Mouse (Mus musculus): Measurements from ENCODE around the gene Bri3. TPM values are rescaled to one million over a fixed set of nuclear protein-coding genes. Genes with fewer than 3 reads are reported as not detected.

Gene Bri3
- polyA plus RNA-seq, 1 experiment from 2014 or later: 125 TPM

- H3K9me3 ChIP-seq (ENCODE audit: control insufficient read depth, low read length): no peaks in the 10 kb centered on the region
- DNase-seq: no peak
- H3K4me2 ChIP-seq (ENCODE audit: low read length): no peak overlapping the region
- no peaks in the 10 kb centered on the region for H3K27me3 ChIP-seq (ENCODE audit: control insufficient read depth, insufficient read depth, low read length)
- H3K4me3 ChIP-seq (replicated peaks; ENCODE audit: low read depth, low read length): no peak overlapping the region
- no peak overlapping the region for H3K9ac ChIP-seq (replicated peaks; ENCODE audit: low read length)
- H3K4me1 ChIP-seq (ENCODE audit: control insufficient read depth, insufficient read depth, low read length): no peaks in the 10 kb centered on the region
- 78% methylated on average over 7 of the region's 7 CpGs for WGBS
- no peaks in the 10 kb centered on the region for H3K36me3 ChIP-seq (ENCODE audit: control insufficient read depth, insufficient read depth, low read length)
- no peak overlapping the region for H3K27ac ChIP-seq (replicated peaks; ENCODE audit: low read depth, low read length)
- no peak for ATAC-seq (ENCODE audit: low FRiP score, low TSS enrichment)
Observed at GRCm38 (mm10) chr5:144312183-144312582, 67.9 kb downstream of the Bri3 start.

- Histone ChIP-seq H3K9ac (replicated peaks; ENCODE audit: low read length) (no peak overlapping the region), H3K27me3 (ENCODE audit: control insufficient read depth, insufficient read depth, low read length) (no peaks in the 10 kb centered on the region), H3K27ac (replicated peaks; ENCODE audit: low read depth, low read length) (no peak overlapping the region), H3K9me3 (ENCODE audit: control insufficient read depth, low read length) (no peaks in the 10 kb centered on the region), H3K4me2 (ENCODE audit: low read length) (no peak overlapping the region), H3K4me1 (ENCODE audit: control insufficient read depth, insufficient read depth, low read length) (no peaks in the 10 kb centered on the region), H3K36me3 (ENCODE audit: control insufficient read depth, insufficient read depth, low read length) (no peaks in the 10 kb centered on the region), H3K4me3 (replicated peaks; ENCODE audit: low read depth, low read length) (no peak overlapping the region)
- ATAC-seq (ENCODE audit: low FRiP score, low TSS enrichment) (no peak), DNase-seq (no peak)
- 52% methylated on average over 5 of the region's 5 CpGs for WGBS
Observed at GRCm38 (mm10) chr5:144313335-144313734, 69.1 kb downstream of the Bri3 start.

- DNase-seq (no peak), ATAC-seq (ENCODE audit: low FRiP score, low TSS enrichment) (no peak)
- no peak overlapping the region for H3K9ac ChIP-seq (replicated peaks; ENCODE audit: low read length)
- no peak overlapping the region for H3K4me3 ChIP-seq (replicated peaks; ENCODE audit: low read depth, low read length)
- no peak overlapping the region for H3K27ac ChIP-seq (replicated peaks; ENCODE audit: low read depth, low read length)
- H3K9me3 ChIP-seq (ENCODE audit: control insufficient read depth, low read length): no peaks in the 10 kb centered on the region
- no peak overlapping the region for H3K4me2 ChIP-seq (ENCODE audit: low read length)
- WGBS: 91% methylated on average over 12 of the region's 12 CpGs
- H3K27me3 ChIP-seq (ENCODE audit: control insufficient read depth, insufficient read depth, low read length): no peaks in the 10 kb centered on the region
- H3K4me1 ChIP-seq (ENCODE audit: control insufficient read depth, insufficient read depth, low read length): no peaks in the 10 kb centered on the region
- H3K36me3 ChIP-seq (ENCODE audit: control insufficient read depth, insufficient read depth, low read length): no peaks in the 10 kb centered on the region
Observed at GRCm38 (mm10) chr5:144314731-144315494, 70.7 kb downstream of the Bri3 start.

- no peak for DNase-seq
- Histone ChIP-seq H3K4me3 (replicated peaks; ENCODE audit: low read depth, low read length) (no peak overlapping the region), H3K27me3 (ENCODE audit: control insufficient read depth, insufficient read depth, low read length) (no peaks in the 10 kb centered on the region), H3K9ac (replicated peaks; ENCODE audit: low read length) (no peak overlapping the region), H3K36me3 (ENCODE audit: control insufficient read depth, insufficient read depth, low read length) (no peaks in the 10 kb centered on the region), H3K4me1 (ENCODE audit: control insufficient read depth, insufficient read depth, low read length) (no peaks in the 10 kb centered on the region), H3K27ac (replicated peaks; ENCODE audit: low read depth, low read length) (no peak overlapping the region), H3K4me2 (ENCODE audit: low read length) (no peak overlapping the region), H3K9me3 (ENCODE audit: control insufficient read depth, low read length) (no peaks in the 10 kb centered on the region)
- WGBS: 74% methylated on average over 3 of the region's 3 CpGs
- ATAC-seq (ENCODE audit: low FRiP score, low TSS enrichment): no peak
Observed at GRCm38 (mm10) chr5:144316442-144316841, 72.2 kb downstream of the Bri3 start.

- H3K9ac ChIP-seq (replicated peaks; ENCODE audit: low read length): no peak overlapping the region
Observed at GRCm38 (mm10) chr5:144317426-144317825, 73.2 kb downstream of the Bri3 start.

GRCm38 (mm10) chr5:144318286-144318685, 74.0 kb downstream of the Bri3 start:
- Histone ChIP-seq H3K4me3 (replicated peaks; ENCODE audit: low read depth, low read length) (no peak overlapping the region), H3K4me2 (ENCODE audit: low read length) (no peak overlapping the region), H3K36me3 (ENCODE audit: control insufficient read depth, insufficient read depth, low read length) (no peaks in the 10 kb centered on the region), H3K27ac (replicated peaks; ENCODE audit: low read depth, low read length) (no peak overlapping the region), H3K27me3 (ENCODE audit: control insufficient read depth, insufficient read depth, low read length) (no peaks in the 10 kb centered on the region), H3K4me1 (ENCODE audit: control insufficient read depth, insufficient read depth, low read length) (no peaks in the 10 kb centered on the region), H3K9ac (replicated peaks; ENCODE audit: low read length) (no peak overlapping the region), H3K9me3 (ENCODE audit: control insufficient read depth, low read length) (no peaks in the 10 kb centered on the region)
- ATAC-seq (ENCODE audit: low FRiP score, low TSS enrichment) (no peak), DNase-seq (no peak)
- 57% methylated on average over 6 of the region's 6 CpGs for WGBS

More at GRCm38 (mm10) chr5:144317426-144317825, 73.2 kb downstream of the Bri3 start:
- WGBS: 94% methylated on average over 8 of the region's 8 CpGs
- no peak overlapping the region for H3K27ac ChIP-seq (replicated peaks; ENCODE audit: low read depth, low read length)
- H3K4me1 ChIP-seq (ENCODE audit: control insufficient read depth, insufficient read depth, low read length): no peaks in the 10 kb centered on the region
- H3K36me3 ChIP-seq (ENCODE audit: control insufficient read depth, insufficient read depth, low read length): no peaks in the 10 kb centered on the region
- H3K9me3 ChIP-seq (ENCODE audit: control insufficient read depth, low read length): no peaks in the 10 kb centered on the region
- H3K27me3 ChIP-seq (ENCODE audit: control insufficient read depth, insufficient read depth, low read length): no peaks in the 10 kb centered on the region
- no peak overlapping the region for H3K4me2 ChIP-seq (ENCODE audit: low read length)
- H3K4me3 ChIP-seq (replicated peaks; ENCODE audit: low read depth, low read length): no peak overlapping the region
- ATAC-seq (ENCODE audit: low FRiP score, low TSS enrichment): no peak
- DNase-seq: no peak

GRCm38 (mm10) chr5:144321681-144322080, 77.4 kb downstream of the Bri3 start:
- H3K36me3 ChIP-seq (ENCODE audit: control insufficient read depth, insufficient read depth, low read length): no peaks in the 10 kb centered on the region
- no peaks in the 10 kb centered on the region for H3K27me3 ChIP-seq (ENCODE audit: control insufficient read depth, insufficient read depth, low read length)
- H3K4me3 ChIP-seq (replicated peaks; ENCODE audit: low read depth, low read length): no peak overlapping the region
- no peak for DNase-seq
- H3K9ac ChIP-seq (replicated peaks; ENCODE audit: low read length): no peak overlapping the region
- no peak for ATAC-seq (ENCODE audit: low FRiP score, low TSS enrichment)
- H3K27ac ChIP-seq (replicated peaks; ENCODE audit: low read depth, low read length): no peak overlapping the region
- no peak overlapping the region for H3K4me2 ChIP-seq (ENCODE audit: low read length)
- WGBS: 88% methylated on average over 7 of the region's 7 CpGs
- no peaks in the 10 kb centered on the region for H3K4me1 ChIP-seq (ENCODE audit: control insufficient read depth, insufficient read depth, low read length)
- H3K9me3 ChIP-seq (ENCODE audit: control insufficient read depth, low read length): no peaks in the 10 kb centered on the region

GRCm38 (mm10) chr5:144322717-144323116, 78.5 kb downstream of the Bri3 start:
- WGBS: 90% methylated on average over 3 of the region's 3 CpGs
- Histone ChIP-seq H3K4me3 (replicated peaks; ENCODE audit: low read depth, low read length) (no peak overlapping the region), H3K4me1 (ENCODE audit: control insufficient read depth, insufficient read depth, low read length) (no peaks in the 10 kb centered on the region), H3K36me3 (ENCODE audit: control insufficient read depth, insufficient read depth, low read length) (no peaks in the 10 kb centered on the region), H3K9ac (replicated peaks; ENCODE audit: low read length) (no peak overlapping the region), H3K4me2 (ENCODE audit: low read length) (no peak overlapping the region), H3K27ac (replicated peaks; ENCODE audit: low read depth, low read length) (no peak overlapping the region), H3K27me3 (ENCODE audit: control insufficient read depth, insufficient read depth, low read length) (no peaks in the 10 kb centered on the region), H3K9me3 (ENCODE audit: control insufficient read depth, low read length) (no peaks in the 10 kb centered on the region)
- ATAC-seq (ENCODE audit: low FRiP score, low TSS enrichment) (no peak), DNase-seq (no peak)

- H3K4me2 ChIP-seq (ENCODE audit: low read length): no peak overlapping the region
- no peak overlapping the region for H3K9ac ChIP-seq (replicated peaks; ENCODE audit: low read length)
- 91% methylated on average over 11 of the region's 11 CpGs for WGBS
- H3K27ac ChIP-seq (replicated peaks; ENCODE audit: low read depth, low read length): no peak overlapping the region
- DNase-seq: no peak
- no peaks in the 10 kb centered on the region for H3K4me1 ChIP-seq (ENCODE audit: control insufficient read depth, insufficient read depth, low read length)
- H3K27me3 ChIP-seq (ENCODE audit: control insufficient read depth, insufficient read depth, low read length): no peaks in the 10 kb centered on the region
- H3K4me3 ChIP-seq (replicated peaks; ENCODE audit: low read depth, low read length): no peak overlapping the region
- no peaks in the 10 kb centered on the region for H3K36me3 ChIP-seq (ENCODE audit: control insufficient read depth, insufficient read depth, low read length)
- ATAC-seq (ENCODE audit: low FRiP score, low TSS enrichment): no peak
- no peaks in the 10 kb centered on the region for H3K9me3 ChIP-seq (ENCODE audit: control insufficient read depth, low read length)
Observed at GRCm38 (mm10) chr5:144334010-144334409, 89.8 kb downstream of the Bri3 start.
